Mouse (Mus musculus) spleen, postnatal 36 days (tissue): ENCODE data around the gene Gm3739.
A peak's percentile ranks its signal among the peaks of the same experiment; 100 is the strongest.
"Not testable (repeated sequence)": the region's sequence is repeated elsewhere in the genome, so short reads cannot be mapped to it uniquely, and the experiment has no call there.

Source experiments
- DNase-seq, 2 experiments: peaks; one replicate each; pipeline ENCODE4 v3.0.0; 2022; ENCODE audit warnings: low spot score in 2 of 2, mixed read lengths in 1 of 2

The Gm3739 gene

GRCm38 (mm10) chr14:7314661-7315060 lies at the start of gene Gm3739:
Gene Gm3739 (minus strand): TSS chr14:7315049.
- DNase-seq = not testable (repeated sequence)

DNA sequence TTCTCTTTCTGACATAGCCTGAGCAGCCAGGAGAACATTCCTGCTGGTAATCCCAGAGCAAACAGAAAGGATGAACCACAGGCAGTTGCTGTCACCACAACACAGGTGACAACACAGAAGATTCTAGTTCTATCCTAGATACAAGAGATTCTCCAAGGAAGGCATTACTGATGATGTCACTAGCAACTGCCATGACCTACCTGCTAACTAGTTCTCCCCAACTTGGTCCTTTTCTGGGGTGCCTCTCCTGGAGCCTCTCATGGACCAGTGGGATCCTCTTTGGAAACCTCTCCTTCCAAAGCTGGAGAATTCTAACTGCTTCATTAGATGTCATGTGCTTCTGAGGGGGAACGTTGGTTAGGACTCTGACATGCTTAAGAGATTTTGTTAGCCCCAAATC lies 17.4 kb upstream of the Gm3739 start, which contains the start of gene Gm5797:
Gm5797 (minus strand) TSS at position 101 of the 400 bp plus-strand sequence.
- DNase-seq = not testable (repeated sequence)

- peak; percentile 0 to 2 for DNase-seq
Measured at GRCm38 (mm10) chr14:7315093-7315492, 244 bp upstream of the Gm3739 start.

- DNase-seq = not testable (repeated sequence)
Measured at GRCm38 (mm10) chr14:7264614-7265013, 50.2 kb downstream of the Gm3739 start, which contains the start of gene Gm3727. Gene Gm3727 (minus strand): TSS chr14:7264714.
